Mouse (Mus musculus) monocyte, adult 59 days (primary cell): ENCODE results near the gene Cdk11b. TPM values are rescaled to one million over a fixed set of nuclear protein-coding genes. Genes with fewer than 3 reads are reported as not detected.

Experiments
- total RNA-seq, 2 experiments: library from RNA; stranded (reverse); gene quantifications; one replicate each; pipeline ENCODE4 v1.2.4; 2023

The Cdk11b gene
- total RNA-seq, result 100 to 1,000 TPM in 1 of 2 experiments, 10 to 100 TPM in 1; 95.9 to 117 TPM

DNA sequence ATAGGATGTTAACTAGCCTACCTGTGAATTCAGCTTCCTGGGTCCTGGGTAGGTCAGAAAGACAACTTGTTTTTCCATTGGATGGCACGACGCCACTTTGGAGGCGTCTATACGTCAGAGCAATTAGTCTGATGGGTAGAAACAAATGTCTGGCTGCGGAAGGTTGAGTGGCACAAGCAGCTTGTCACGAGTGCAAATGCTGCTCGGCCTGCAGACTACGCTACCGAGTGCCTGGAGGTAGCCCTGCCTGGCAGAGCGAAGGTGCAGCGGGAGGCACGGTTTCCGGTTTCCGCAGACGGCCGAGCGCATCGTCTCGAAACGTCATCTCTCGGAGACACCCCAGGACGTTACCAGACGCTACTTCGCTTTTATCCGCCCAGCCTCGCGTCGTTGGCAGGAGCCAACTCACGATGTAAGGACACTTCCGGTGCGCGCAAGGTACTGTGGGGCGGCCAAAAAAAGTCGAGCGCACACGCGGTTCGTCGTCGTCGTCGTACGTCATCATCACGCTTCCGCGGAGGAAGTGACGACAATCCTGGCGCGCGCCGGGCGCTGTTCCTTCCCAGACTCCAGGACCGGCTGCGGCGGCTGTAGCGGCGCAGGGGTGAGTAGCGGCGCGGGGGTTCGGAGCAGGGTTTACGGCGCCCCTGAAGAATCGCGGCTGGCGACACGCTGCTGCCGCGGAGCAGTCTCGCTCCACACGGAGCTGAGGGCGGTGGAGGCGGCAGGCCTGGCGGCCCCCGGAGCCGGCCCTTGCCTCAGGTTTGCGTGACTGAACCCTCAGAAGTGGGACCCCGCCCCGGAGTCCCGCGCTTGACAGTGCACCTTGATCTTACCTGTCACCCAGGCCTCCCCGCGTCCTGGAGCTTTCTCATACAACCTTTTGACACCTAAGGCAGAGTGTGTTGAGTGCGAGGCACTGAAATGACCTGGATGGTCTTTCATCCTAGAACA is at the start of gene Cdk11b:
Gene Cdk11b (plus strand): TSS at position 517 of the 954 bp plus-strand sequence.

DNA sequence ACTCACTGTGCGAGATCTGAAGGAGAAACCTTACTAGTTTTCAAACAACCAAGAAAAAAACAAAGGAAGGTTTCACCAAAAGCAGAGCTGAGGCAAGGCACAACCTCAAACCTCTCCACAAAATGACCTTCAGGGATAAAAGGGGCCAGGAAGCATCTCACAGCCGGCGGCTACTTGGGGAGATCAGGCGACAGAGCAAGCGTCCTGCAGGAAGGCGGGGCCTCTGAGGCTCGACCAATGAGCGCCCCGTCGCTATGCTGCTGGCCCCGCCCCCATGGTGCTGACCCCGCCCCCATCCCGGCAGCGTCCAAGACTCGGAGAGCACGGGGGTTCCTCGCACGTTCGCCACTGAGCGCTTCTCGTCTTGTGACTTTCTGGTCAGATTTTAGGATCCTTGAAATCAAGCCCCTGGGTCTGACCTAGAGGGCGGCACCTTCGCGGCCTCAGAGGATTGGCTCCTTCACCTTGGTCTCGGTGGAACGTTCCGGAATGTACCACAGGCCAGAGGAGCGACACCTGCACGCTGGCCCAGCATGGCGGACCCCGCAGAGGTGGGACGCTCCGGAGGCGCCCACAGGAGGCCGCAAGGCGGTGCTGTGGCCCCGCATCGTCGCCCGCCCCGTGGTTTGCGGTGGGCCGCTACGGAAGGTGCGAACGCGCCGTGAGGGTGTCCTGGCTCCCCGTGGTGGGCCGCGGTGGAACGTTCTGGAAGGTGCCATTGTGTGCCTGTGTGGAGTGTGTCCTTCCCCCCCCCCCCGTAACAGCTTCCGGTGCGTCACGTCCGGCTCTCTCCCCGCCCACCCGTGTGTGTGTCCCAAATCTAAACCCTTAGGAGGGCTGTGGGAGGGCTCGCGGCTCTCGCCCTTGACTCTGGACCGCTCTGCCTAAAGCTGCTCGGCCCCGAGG is 23.3 kb upstream of the Cdk11b start, which contains the start of gene Slc35e2:
Gene Slc35e2 (plus strand): TSS at position 326 of the 906 bp plus-strand sequence.

DNA sequence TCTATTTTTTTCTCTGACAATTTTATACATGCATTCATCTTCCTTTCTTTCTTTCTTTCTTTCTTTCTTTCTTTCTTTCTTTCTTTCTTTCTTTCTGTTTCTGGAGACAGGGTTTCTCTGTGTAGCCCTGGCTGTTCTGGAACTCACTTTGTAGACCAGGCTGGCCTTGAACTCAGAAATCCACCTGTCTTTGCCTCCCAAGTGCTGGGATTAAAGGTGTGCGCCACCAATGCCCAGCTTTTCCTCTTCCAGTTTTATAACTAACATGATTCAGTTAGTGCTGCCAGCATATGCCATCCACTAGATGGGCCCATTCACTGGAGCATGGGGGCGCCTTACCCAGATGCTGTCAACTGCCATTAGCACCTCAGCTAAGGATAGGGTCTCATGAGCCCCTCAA is 20.7 kb downstream of the Cdk11b start, which contains the start of gene Gm10563:
Gene Gm10563 (minus strand): TSS at position 101 of the 400 bp plus-strand sequence.

DNA sequence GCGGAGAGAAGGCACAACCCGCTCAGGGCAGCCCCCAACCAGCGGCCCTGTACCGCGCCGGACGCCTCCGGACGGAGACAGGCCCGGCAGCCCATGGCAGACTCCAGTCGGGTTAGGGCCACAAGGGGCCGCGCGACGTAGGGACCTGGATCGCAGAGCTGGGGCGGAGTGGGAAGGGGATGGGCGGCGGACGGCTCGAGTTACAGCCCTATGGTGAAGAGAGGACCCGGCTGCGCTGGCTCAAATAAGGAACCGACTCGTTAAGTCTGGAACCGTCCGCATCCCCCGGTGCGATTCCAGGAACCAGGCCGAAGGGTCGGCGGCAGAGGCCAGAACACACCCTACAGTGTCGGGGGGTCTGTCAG is 28.4 kb downstream of the Cdk11b start, which contains the start of gene Mmp23:
Gene Mmp23 (minus strand): TSS at position 299 of the 365 bp plus-strand sequence.

DNA sequence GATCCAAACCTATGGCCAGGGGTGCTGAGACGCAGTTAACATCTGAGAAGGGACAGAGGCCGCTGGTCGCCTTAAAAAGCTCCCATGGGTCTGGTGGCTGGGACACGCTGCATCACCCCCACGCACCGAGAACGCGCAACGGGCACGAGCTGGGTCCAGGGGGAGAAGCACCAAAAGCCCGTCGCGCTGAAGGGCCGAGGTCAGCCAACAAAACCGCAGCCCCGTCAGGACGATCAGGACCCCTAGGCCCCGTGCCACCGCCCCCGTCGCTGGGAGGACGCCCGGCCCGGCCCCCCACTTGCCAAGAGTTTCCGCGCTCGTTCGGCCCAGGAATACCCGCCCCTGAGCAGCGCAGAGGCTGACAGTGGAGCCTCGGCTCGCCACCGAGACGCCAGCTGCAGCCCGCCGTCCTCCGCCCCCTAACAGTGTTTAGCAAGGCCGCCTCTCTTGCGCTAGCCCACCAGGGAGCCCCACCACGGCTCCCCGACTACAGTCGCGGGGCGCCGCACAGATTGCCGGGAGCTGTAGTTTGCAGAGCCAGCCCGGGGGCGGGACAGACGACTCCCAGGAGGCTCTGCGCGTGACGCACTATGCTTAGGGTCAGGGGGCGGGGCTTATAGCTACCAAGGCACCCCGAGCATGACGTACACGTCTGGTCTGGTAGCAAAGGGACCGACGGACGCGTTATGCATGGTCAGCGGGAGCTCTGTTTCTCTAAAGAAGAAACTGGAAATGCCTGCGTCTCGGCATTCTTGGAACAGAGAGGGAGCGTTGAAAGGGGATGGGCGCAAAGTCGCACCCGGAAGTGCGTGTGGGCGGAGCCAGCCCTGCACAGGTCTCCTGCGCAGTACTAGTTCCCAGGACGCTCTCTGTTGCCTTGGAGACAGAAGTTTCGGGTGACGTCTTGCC is 44.3 kb downstream of the Cdk11b start, which contains the start of gene Mib2:
Gene Mib2 (minus strand): TSS at position 510 of the 909 bp plus-strand sequence.

DNA sequence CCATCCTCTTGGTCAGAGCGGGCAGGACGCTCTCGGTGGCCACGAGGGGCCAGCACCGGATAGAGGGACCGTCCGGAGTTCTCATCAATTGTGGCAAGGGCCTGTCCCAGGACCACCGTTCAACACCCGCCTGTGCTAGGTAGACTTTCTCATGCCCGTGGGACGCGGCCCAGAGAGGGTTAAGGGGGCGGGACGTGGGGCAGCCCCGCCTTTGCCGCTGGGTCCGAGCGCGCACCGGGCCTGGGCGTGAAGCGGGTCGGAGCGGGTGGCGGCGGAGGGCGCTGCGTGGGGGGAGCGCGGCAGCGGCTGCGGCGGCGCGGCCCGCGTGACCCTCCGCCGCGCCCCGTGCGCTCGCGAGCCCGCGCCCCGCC is 69.4 kb downstream of the Cdk11b start, which contains the start of gene Fndc10:
Gene Fndc10 (plus strand): TSS at position 232 of the 371 bp plus-strand sequence.

Other genes starting within 250 kb of the Cdk11b start
- not detected for gene Gabrd, start 226.7 kb upstream of the Cdk11b start, total RNA-seq
- gene Cfap74, start 215.7 kb upstream of the Cdk11b start, total RNA-seq, result under 1 TPM in 1 of 2 experiments, not detected in 1; 0.21 TPM
- gene Tmem52, start 155.7 kb upstream of the Cdk11b start, total RNA-seq, result not detected
- gene Gnb1, start 133.5 kb upstream of the Cdk11b start, total RNA-seq, result 100 to 1,000 TPM; 329 to 370 TPM
- gene Nadk, start 62.5 kb upstream of the Cdk11b start, total RNA-seq, result 100 to 1,000 TPM; 507 to 539 TPM
- gene Slc35e2, start 23.4 kb upstream of the Cdk11b start, total RNA-seq, result 10 to 100 TPM; 14.0 to 16.4 TPM
- not detected for gene Gm10563, start 20.6 kb downstream of the Cdk11b start, total RNA-seq
- gene Mmp23, start 28.5 kb downstream of the Cdk11b start, total RNA-seq, result under 1 TPM in 1 of 2 experiments, not detected in 1; 0.36 TPM
- gene Mib2, start 44.3 kb downstream of the Cdk11b start, total RNA-seq, result 10 to 100 TPM; 39.5 to 42.6 TPM
- 1 to 10 TPM; 2.2 to 2.7 TPM for gene Fndc10, start 69.5 kb downstream of the Cdk11b start, total RNA-seq
- 10 to 100 TPM; 73.7 to 74.0 TPM for gene Ssu72, start 79.9 kb downstream of the Cdk11b start, total RNA-seq
- gene Tmem240, start 109.9 kb downstream of the Cdk11b start, total RNA-seq, result 1 to 10 TPM in 1 of 2 experiments, under 1 TPM in 1; 0.88 to 1.4 TPM
- gene Atad3a, start 136.2 kb downstream of the Cdk11b start, total RNA-seq, result 10 to 100 TPM; 24.2 to 24.6 TPM
- gene Vwa1, start 149.8 kb downstream of the Cdk11b start, total RNA-seq, result under 1 TPM in 1 of 2 experiments, not detected in 1; 0.21 TPM
- gene Tmem88b, start 161.0 kb downstream of the Cdk11b start, total RNA-seq, result not detected
- not detected for gene Ankrd65, start 165.6 kb downstream of the Cdk11b start, total RNA-seq
- 10 to 100 TPM; 51.0 to 54.8 TPM for gene Mrpl20, start 178.0 kb downstream of the Cdk11b start, total RNA-seq
- gene Ccnl2, start 187.6 kb downstream of the Cdk11b start, total RNA-seq, result 100 to 1,000 TPM; 158 to 164 TPM
- gene Aurkaip1, start 206.4 kb downstream of the Cdk11b start, total RNA-seq, result 10 to 100 TPM; 58.6 to 66.6 TPM
- gene Mxra8, start 214.8 kb downstream of the Cdk11b start, total RNA-seq, result 1 to 10 TPM in 1 of 2 experiments, under 1 TPM in 1; 0.50 to 1.3 TPM
- gene Dvl1, start 222.5 kb downstream of the Cdk11b start, total RNA-seq, result 10 to 100 TPM; 41.4 to 45.3 TPM
- under 1 TPM; 0.58 to 0.84 TPM for gene Tas1r3, start 238.5 kb downstream of the Cdk11b start, total RNA-seq
- 10 to 100 TPM in 1 of 2 experiments, 1 to 10 TPM in 1; 7.6 to 15.4 TPM for gene Cptp, start 244.6 kb downstream of the Cdk11b start, total RNA-seq
- gene Ints11, start 244.7 kb downstream of the Cdk11b start, total RNA-seq, result 10 to 100 TPM; 32.4 to 38.0 TPM